Mouse (Mus musculus): ENCODE results near the gene Sod2. TPM values are rescaled to one million over a fixed set of nuclear protein-coding genes. Genes with fewer than 3 reads are reported as not detected.
"Not testable (repeated sequence)": the region's sequence is repeated elsewhere in the genome, so short reads cannot be mapped to it uniquely, and the experiment has no call there.

Gene Sod2
- total RNA-seq (2021) = 100 to 1,000 TPM; 272 to 281 TPM

GRCm38 (mm10) chr17:13006546-13006945 lies at the start of gene Sod2:
Gene Sod2 (plus strand): TSS chr17:13006846.
- DNase-seq (ENCODE audit: low spot score in 2 of 2); intact Hi-C loops (cut with DNase I): not testable (repeated sequence)

- DNase-seq (ENCODE audit: low spot score in 2 of 2); intact Hi-C loops (cut with DNase I): not testable (repeated sequence)
Measured at GRCm38 (mm10) chr17:12959377-12959776, 47.3 kb upstream of the Sod2 start.

- intact Hi-C loops (cut with DNase I) = loop anchor here (2.0 kb wide), 1 partner anchor 44 kb away; the partner anchor contains the start of gene Mrpl18
- DNase-seq (ENCODE audit: low spot score in 2 of 2) = peak; percentile 95 to 96
Measured at GRCm38 (mm10) chr17:12960331-12960873, 46.2 kb upstream of the Sod2 start, which contains the start of gene Acat2. Gene Acat2 (minus strand): TSS chr17:12960747.

- DNase-seq (ENCODE audit: low spot score in 2 of 2) = no peak
- intact Hi-C loops (cut with DNase I) = no loop called here
Measured at GRCm38 (mm10) chr17:12963476-12963875, 43.2 kb upstream of the Sod2 start.

- no peak for DNase-seq (ENCODE audit: low spot score in 2 of 2)
- intact Hi-C loops (cut with DNase I) = no loop called here
Measured at GRCm38 (mm10) chr17:12967173-12967572, 39.5 kb upstream of the Sod2 start.

GRCm38 (mm10) chr17:12973851-12974250 lies 32.8 kb upstream of the Sod2 start:
- DNase-seq (ENCODE audit: low spot score in 2 of 2) = no peak
- intact Hi-C loops (cut with DNase I) = no loop called here

GRCm38 (mm10) chr17:12978546-12978945 lies 28.1 kb upstream of the Sod2 start:
- DNase-seq (ENCODE audit: low spot score in 2 of 2) = no peak
- intact Hi-C loops (cut with DNase I) = no loop called here

GRCm38 (mm10) chr17:12983988-12984387 lies 22.7 kb upstream of the Sod2 start:
- intact Hi-C loops (cut with DNase I) = no loop called here
- DNase-seq (ENCODE audit: low spot score in 2 of 2) = no peak

GRCm38 (mm10) chr17:12988096-12988495 lies 18.6 kb upstream of the Sod2 start:
- DNase-seq (ENCODE audit: low spot score in 2 of 2); intact Hi-C loops (cut with DNase I): not testable (repeated sequence)

- intact Hi-C loops (cut with DNase I) = loop anchor here (5.0 kb wide), 1 partner anchor 73 kb away; the partner anchor contains the start of genes Mrpl18 and Tcp1
Measured at GRCm38 (mm10) chr17:12990567-12991145, 16.0 kb upstream of the Sod2 start.

GRCm38 (mm10) chr17:12991194-12991634 lies 15.4 kb upstream of the Sod2 start:
- intact Hi-C loops (cut with DNase I) = loop anchor here (5.0 kb wide), 1 partner anchor 74 kb away; the partner anchor contains the start of genes Mrpl18 and Tcp1
- no peak for DNase-seq (ENCODE audit: low spot score in 2 of 2)

More at GRCm38 (mm10) chr17:12990567-12991145, 16.0 kb upstream of the Sod2 start:
- DNase-seq (ENCODE audit: low spot score in 2 of 2) = no peak

GRCm38 (mm10) chr17:12991635-12992358 lies 14.8 kb upstream of the Sod2 start:
- intact Hi-C loops (cut with DNase I) = loop anchor here (5.0 kb wide), 1 partner anchor 74 kb away; the partner anchor contains the start of genes Mrpl18 and Tcp1
- peak; percentile 90 to 92 for DNase-seq (ENCODE audit: low spot score in 2 of 2)

GRCm38 (mm10) chr17:12992470-12992991 lies 14.1 kb upstream of the Sod2 start:
- DNase-seq (ENCODE audit: low spot score in 2 of 2) = peak; percentile 93 to 97
- intact Hi-C loops (cut with DNase I) = loop anchor here (5.0 kb wide), 1 partner anchor 75 kb away; the partner anchor contains the start of genes Mrpl18 and Tcp1

GRCm38 (mm10) chr17:12994069-12994468 lies 12.6 kb upstream of the Sod2 start, which contains the start of gene Wtap:
Gene Wtap (minus strand): TSS chr17:12994169.
- DNase-seq (ENCODE audit: low spot score in 2 of 2) = no peak
- intact Hi-C loops (cut with DNase I) = loop anchor here (5.0 kb wide), 1 partner anchor 77 kb away; the partner anchor contains the start of genes Mrpl18 and Tcp1

GRCm38 (mm10) chr17:12996345-12996744 lies 10.3 kb upstream of the Sod2 start:
- DNase-seq (ENCODE audit: low spot score in 2 of 2) = peak in 1 of 2 experiments; percentile 41
- intact Hi-C loops (cut with DNase I) = loop anchor here (2.0 kb wide), 1 partner anchor 116 kb away; no protein-coding TSS in a partner anchor

- intact Hi-C loops (cut with DNase I) = loop anchor here (2.0 kb wide), 1 partner anchor 117 kb away; no protein-coding TSS in a partner anchor
Measured at GRCm38 (mm10) chr17:12997890-12998289, 8.8 kb upstream of the Sod2 start.

GRCm38 (mm10) chr17:12999069-12999468 lies 7.6 kb upstream of the Sod2 start:
- DNase-seq (ENCODE audit: low spot score in 2 of 2) = no peak
- intact Hi-C loops (cut with DNase I) = no loop called here

More at GRCm38 (mm10) chr17:12997890-12998289, 8.8 kb upstream of the Sod2 start:
- DNase-seq (ENCODE audit: low spot score in 2 of 2) = no peak

GRCm38 (mm10) chr17:13002243-13002642 lies 4.4 kb upstream of the Sod2 start:
- intact Hi-C loops (cut with DNase I); DNase-seq (ENCODE audit: low spot score in 2 of 2): not testable (repeated sequence)

GRCm38 (mm10) chr17:13004436-13004835 lies 2.2 kb upstream of the Sod2 start:
- intact Hi-C loops (cut with DNase I); DNase-seq (ENCODE audit: low spot score in 2 of 2): not testable (repeated sequence)

GRCm38 (mm10) chr17:13006984-13007383 lies 338 bp downstream of the Sod2 start:
- intact Hi-C loops (cut with DNase I) = no loop called here

More at GRCm38 (mm10) chr17:13006984-13007383, 338 bp downstream of the Sod2 start:
- no peak for DNase-seq (ENCODE audit: low spot score in 2 of 2)
